Mouse (Mus musculus): Measurements from ENCODE around the gene Gm20708. TPM values are rescaled to one million over a fixed set of nuclear protein-coding genes. Genes with fewer than 3 reads are reported as not detected.

Gene Gm20708
- polyA plus RNA-seq, 1 experiment from 2014 or later: 0.80 TPM

GRCm38 (mm10) chr11:117863174-117863856, 53.8 kb downstream of the Gm20708 start:
- Histone ChIP-seq H3K27ac (ENCODE audit: low read depth, low read length) (no peak overlapping the region), H3K4me2 (no peak overlapping the region), H3K4me3 (ENCODE audit: low read depth, low read length) (no peak overlapping the region), H3K9ac (ENCODE audit: low read depth, low read length) (0 out of 2 replicates have a peak overlapping the region, but pooled peaks have one; percentile 14), H3K9me3 (ENCODE audit: control insufficient read depth, low read length) (no peaks in the 10 kb centered on the region), H3K36me3 (ENCODE audit: control insufficient read depth, insufficient read depth, low read length) (no peaks in the 10 kb centered on the region), H3K4me1 (replicated peaks; ENCODE audit: control insufficient read depth, insufficient read depth, low read length) (peaks cover 8% of the 10 kb centered on the region), H3K27me3 (replicated peaks; ENCODE audit: control insufficient read depth, insufficient read depth, low read length) (peaks cover 56% of the 10 kb centered on the region)
- ATAC-seq (replicated peaks; ENCODE audit: low FRiP score) (no peak), DNase-seq (ENCODE audit: low spot score) (no peak)
- WGBS: 33% methylated on average over 11 of the region's 11 CpGs

- Histone ChIP-seq H3K4me1 (replicated peaks; ENCODE audit: control insufficient read depth, insufficient read depth, low read length) (peaks cover 6% of the 10 kb centered on the region), H3K9ac (ENCODE audit: low read depth, low read length) (no peak overlapping the region), H3K4me3 (ENCODE audit: low read depth, low read length) (no peak overlapping the region), H3K36me3 (ENCODE audit: control insufficient read depth, insufficient read depth, low read length) (no peaks in the 10 kb centered on the region), H3K4me2 (no peak overlapping the region), H3K27ac (ENCODE audit: low read depth, low read length) (no peak overlapping the region), H3K27me3 (replicated peaks; ENCODE audit: control insufficient read depth, insufficient read depth, low read length) (peaks cover 43% of the 10 kb centered on the region), H3K9me3 (ENCODE audit: control insufficient read depth, low read length) (no peaks in the 10 kb centered on the region)
- WGBS: 53% methylated on average over 2 of the region's 2 CpGs
- ATAC-seq (replicated peaks; ENCODE audit: low FRiP score) (no peak), DNase-seq (ENCODE audit: low spot score) (no peak)
Measured at GRCm38 (mm10) chr11:117864805-117865204, 55.3 kb downstream of the Gm20708 start.

GRCm38 (mm10) chr11:117865988-117866387, 56.5 kb downstream of the Gm20708 start:
- no peak overlapping the region for H3K27ac ChIP-seq (ENCODE audit: low read depth, low read length)
- H3K4me2 ChIP-seq: no peak overlapping the region
- no peak for DNase-seq (ENCODE audit: low spot score)
- peaks cover 31% of the 10 kb centered on the region for H3K27me3 ChIP-seq (replicated peaks; ENCODE audit: control insufficient read depth, insufficient read depth, low read length)
- no peaks in the 10 kb centered on the region for H3K9me3 ChIP-seq (ENCODE audit: control insufficient read depth, low read length)
- H3K9ac ChIP-seq (ENCODE audit: low read depth, low read length): no peak overlapping the region
- ATAC-seq (replicated peaks; ENCODE audit: low FRiP score): no peak
- H3K4me3 ChIP-seq (ENCODE audit: low read depth, low read length): no peak overlapping the region
- H3K36me3 ChIP-seq (ENCODE audit: control insufficient read depth, insufficient read depth, low read length): no peaks in the 10 kb centered on the region
- no peaks in the 10 kb centered on the region; the same call in 1 of the 2 replicates for H3K4me1 ChIP-seq (replicated peaks; ENCODE audit: control insufficient read depth, insufficient read depth, low read length)
- 64% methylated on average over 6 of the region's 6 CpGs for whole genome bisulfite sequencing

- peaks cover 16% of the 10 kb centered on the region for H3K27me3 ChIP-seq (replicated peaks; ENCODE audit: control insufficient read depth, insufficient read depth, low read length)
- H3K4me3 ChIP-seq (ENCODE audit: low read depth, low read length): no peak overlapping the region
- no peak for ATAC-seq (replicated peaks; ENCODE audit: low FRiP score)
- H3K4me1 ChIP-seq (replicated peaks; ENCODE audit: control insufficient read depth, insufficient read depth, low read length): peaks cover 22% of the 10 kb centered on the region
- peak; percentile 69 for DNase-seq (ENCODE audit: low spot score)
- no peak overlapping the region for H3K4me2 ChIP-seq
- H3K36me3 ChIP-seq (ENCODE audit: control insufficient read depth, insufficient read depth, low read length): no peaks in the 10 kb centered on the region
- no peak overlapping the region for H3K27ac ChIP-seq (ENCODE audit: low read depth, low read length)
- no peak overlapping the region for H3K9ac ChIP-seq (ENCODE audit: low read depth, low read length)
- no peaks in the 10 kb centered on the region for H3K9me3 ChIP-seq (ENCODE audit: control insufficient read depth, low read length)
- 36% methylated on average over 12 of the region's 12 CpGs for WGBS
Measured at GRCm38 (mm10) chr11:117870688-117871365, 61.4 kb downstream of the Gm20708 start.

- peaks cover 16% of the 10 kb centered on the region for H3K27me3 ChIP-seq (replicated peaks; ENCODE audit: control insufficient read depth, insufficient read depth, low read length)
- no peaks in the 10 kb centered on the region for H3K36me3 ChIP-seq (ENCODE audit: control insufficient read depth, insufficient read depth, low read length)
- no peak overlapping the region for H3K27ac ChIP-seq (ENCODE audit: low read depth, low read length)
- no peak for ATAC-seq (replicated peaks; ENCODE audit: low FRiP score)
- WGBS: 53% methylated on average over 5 of the region's 5 CpGs
- H3K4me3 ChIP-seq (ENCODE audit: low read depth, low read length): no peak overlapping the region
- H3K4me2 ChIP-seq: no peak overlapping the region
- no peak for DNase-seq (ENCODE audit: low spot score)
- no peaks in the 10 kb centered on the region for H3K9me3 ChIP-seq (ENCODE audit: control insufficient read depth, low read length)
- no peak overlapping the region for H3K9ac ChIP-seq (ENCODE audit: low read depth, low read length)
- H3K4me1 ChIP-seq (replicated peaks; ENCODE audit: control insufficient read depth, insufficient read depth, low read length): peaks cover 25% of the 10 kb centered on the region
Measured at GRCm38 (mm10) chr11:117871376-117871775, 61.9 kb downstream of the Gm20708 start.

- peaks cover 16% of the 10 kb centered on the region for H3K27me3 ChIP-seq (replicated peaks; ENCODE audit: control insufficient read depth, insufficient read depth, low read length)
- no peaks in the 10 kb centered on the region for H3K9me3 ChIP-seq (ENCODE audit: control insufficient read depth, low read length)
- 36% methylated on average over 12 of the region's 12 CpGs for WGBS
- no peak overlapping the region for H3K9ac ChIP-seq (ENCODE audit: low read depth, low read length)
- H3K36me3 ChIP-seq (ENCODE audit: control insufficient read depth, insufficient read depth, low read length): no peaks in the 10 kb centered on the region
- no peak for DNase-seq (ENCODE audit: low spot score)
- H3K4me2 ChIP-seq: peak overlapping the region; percentile 94
- peaks cover 26% of the 10 kb centered on the region for H3K4me1 ChIP-seq (replicated peaks; ENCODE audit: control insufficient read depth, insufficient read depth, low read length)
- ATAC-seq (replicated peaks; ENCODE audit: low FRiP score): no peak
- no peak overlapping the region for H3K4me3 ChIP-seq (ENCODE audit: low read depth, low read length)
- no peak overlapping the region for H3K27ac ChIP-seq (ENCODE audit: low read depth, low read length)
Measured at GRCm38 (mm10) chr11:117871911-117872584, 62.6 kb downstream of the Gm20708 start.

- 2% methylated on average over 51 of the region's 51 CpGs for WGBS
- Histone ChIP-seq H3K4me2 (peak within 1 kb of the TSS; percentile 94), H3K9ac (ENCODE audit: low read depth, low read length) (peak within 1 kb of the TSS; percentile 66), H3K27ac (ENCODE audit: low read depth, low read length) (no peak within 1 kb of the TSS), H3K27me3 (replicated peaks; ENCODE audit: control insufficient read depth, insufficient read depth, low read length) (peaks cover 14% of the 10 kb centered on the region), H3K4me1 (replicated peaks; ENCODE audit: control insufficient read depth, insufficient read depth, low read length) (peaks cover 31% of the 10 kb centered on the region), H3K36me3 (ENCODE audit: control insufficient read depth, insufficient read depth, low read length) (no peaks in the 10 kb centered on the region), H3K4me3 (ENCODE audit: low read depth, low read length) (peak within 1 kb of the TSS; percentile 70), H3K9me3 (ENCODE audit: control insufficient read depth, low read length) (no peaks in the 10 kb centered on the region)
- DNase-seq (ENCODE audit: low spot score) (peak; percentile 72), ATAC-seq (replicated peaks; ENCODE audit: low FRiP score) (no peak)
Measured at GRCm38 (mm10) chr11:117872861-117873608, 63.6 kb downstream of the Gm20708 start, which contains the start of gene Tha1. Gene Tha1, minus strand, starts transcription at chr11:117873481.

DNA sequence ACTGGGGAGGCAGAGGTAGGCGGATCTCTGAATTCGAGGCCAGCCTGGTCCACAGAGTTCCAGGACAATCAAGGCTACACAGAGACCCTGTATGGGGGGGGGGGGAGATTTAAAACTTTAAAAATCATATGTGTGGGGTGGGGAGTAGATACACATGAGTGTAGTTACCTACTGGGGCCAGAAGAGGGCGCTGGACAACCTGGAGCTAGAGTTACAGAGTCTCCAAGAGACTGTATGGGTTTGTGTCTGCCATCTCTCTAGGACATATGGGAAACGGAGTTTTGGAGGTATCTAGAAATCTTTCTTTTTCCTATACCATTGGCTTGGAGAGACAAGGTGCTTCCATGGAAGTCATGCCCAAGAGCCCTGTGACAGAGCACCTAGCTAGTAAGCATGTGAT, 65.0 kb downstream of the Gm20708 start:
- Histone ChIP-seq H3K9ac (ENCODE audit: low read depth, low read length) (no peak overlapping the region), H3K4me2 (no peak overlapping the region), H3K36me3 (ENCODE audit: control insufficient read depth, insufficient read depth, low read length) (no peaks in the 10 kb centered on the region), H3K27me3 (replicated peaks; ENCODE audit: control insufficient read depth, insufficient read depth, low read length) (peaks cover 14% of the 10 kb centered on the region), H3K4me1 (replicated peaks; ENCODE audit: control insufficient read depth, insufficient read depth, low read length) (peaks cover 44% of the 10 kb centered on the region), H3K9me3 (ENCODE audit: control insufficient read depth, low read length) (no peaks in the 10 kb centered on the region), H3K4me3 (ENCODE audit: low read depth, low read length) (no peak overlapping the region), H3K27ac (ENCODE audit: low read depth, low read length) (no peak overlapping the region)
- WGBS: 49% methylated on average over 4 of the region's 4 CpGs
- DNase-seq (ENCODE audit: low spot score): no peak
- no peak for ATAC-seq (replicated peaks; ENCODE audit: low FRiP score)
